Mouse (Mus musculus): ENCODE results near the gene Amfr. TPM values are rescaled to one million over a fixed set of nuclear protein-coding genes. Genes with fewer than 3 reads are reported as not detected.

Gene Amfr
- total RNA-seq, 4 experiments from 2014 or later = 128 to 132 (median 131) TPM

GRCm38 (mm10) chr8:93981679-93982215 lies 30.9 kb downstream of the Amfr start:
- DNase-seq (ENCODE audit: low spot score in 2 of 2) = no peak

- DNase-seq (ENCODE audit: low spot score in 2 of 2) = no peak
Measured at GRCm38 (mm10) chr8:93980141-93980540, 32.5 kb downstream of the Amfr start.

DNA sequence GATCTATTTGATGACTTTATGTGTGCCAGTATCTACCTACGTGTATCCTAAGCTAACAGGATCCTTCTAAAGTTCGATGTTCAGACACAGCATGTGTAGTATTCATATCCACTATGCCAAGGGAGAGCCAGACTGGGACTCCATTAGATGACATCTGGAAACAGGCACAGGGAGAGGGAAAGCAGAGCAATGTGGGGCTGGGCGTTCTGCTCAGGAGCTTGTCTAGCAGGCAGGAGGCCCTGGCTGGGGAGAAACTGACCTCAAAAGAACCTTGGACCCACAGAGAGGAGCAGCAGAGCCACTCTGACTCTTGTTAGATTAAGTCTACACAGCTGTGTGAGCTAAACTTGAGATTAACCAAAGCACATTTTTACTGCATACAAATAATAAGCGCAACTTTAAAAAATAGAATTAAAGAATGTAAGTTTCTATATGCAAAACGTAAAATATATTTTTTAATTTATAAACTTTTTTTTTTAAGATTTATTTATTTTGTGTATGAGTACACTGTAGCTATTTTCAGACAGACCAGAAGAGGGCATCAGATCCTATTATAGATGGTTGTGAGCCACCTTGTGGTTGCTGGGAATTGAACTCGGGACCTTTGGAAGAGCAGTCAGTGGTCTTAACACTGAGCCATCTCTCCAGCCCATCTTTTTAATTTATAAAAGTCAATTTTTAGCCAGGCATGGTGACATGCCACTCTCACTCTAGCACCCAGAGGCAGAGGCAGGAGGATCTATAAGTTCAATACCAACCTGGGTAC lies 36.0 kb downstream of the Amfr start:
- DNase-seq (ENCODE audit: low spot score in 2 of 2) = peak in 1 of 2 experiments; percentile 4

DNA sequence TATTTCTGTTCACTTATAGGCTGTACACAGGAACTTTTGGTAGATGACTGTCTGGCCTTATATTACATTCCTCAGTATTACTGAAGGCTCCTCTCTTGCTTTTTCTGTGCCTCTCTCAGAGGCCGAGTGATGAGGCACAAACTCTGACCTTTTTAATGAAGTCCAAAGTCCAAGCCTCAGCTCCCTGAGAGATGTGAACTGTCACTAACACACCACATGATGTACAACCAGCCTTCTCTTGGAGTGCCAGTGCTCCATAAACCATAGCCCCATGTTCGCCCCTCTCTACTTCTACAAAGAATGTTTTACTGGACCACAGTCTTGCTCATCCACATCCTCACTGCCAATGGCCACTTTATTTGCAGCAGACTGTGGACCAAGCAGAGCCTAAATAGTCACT lies 37.3 kb downstream of the Amfr start:
- peak in 1 of 2 experiments; percentile 4 for DNase-seq (ENCODE audit: low spot score in 2 of 2)

DNA sequence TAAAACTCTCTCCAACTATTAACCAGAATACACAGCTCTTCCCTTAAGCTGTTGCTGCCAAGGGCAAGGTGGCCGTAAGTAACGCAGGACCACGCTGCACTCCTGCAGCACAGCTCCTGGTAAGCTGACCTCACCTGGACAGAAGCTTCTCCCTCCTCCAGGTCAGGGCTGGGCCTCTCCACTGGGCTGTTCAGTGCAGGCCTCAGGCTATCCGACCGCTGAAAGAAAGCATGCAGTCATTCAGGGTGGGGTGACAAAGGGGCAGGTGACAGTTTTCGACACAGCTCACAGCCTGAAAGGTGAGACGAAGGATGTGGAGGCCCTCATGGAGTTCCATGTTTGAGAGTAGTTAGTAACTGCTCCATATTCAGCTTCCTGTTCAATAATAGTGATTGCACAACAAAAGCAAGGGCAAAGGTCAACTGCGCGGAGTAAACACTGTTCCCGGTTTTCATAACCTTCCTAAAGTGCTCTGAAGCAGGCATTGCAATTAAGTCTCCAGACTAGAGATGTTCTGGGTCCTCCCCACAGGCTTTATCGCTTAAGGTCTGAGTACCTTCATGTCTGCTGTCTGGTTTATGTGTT lies 37.9 kb downstream of the Amfr start:
- peak in 1 of 2 experiments; percentile 2 for DNase-seq (ENCODE audit: low spot score in 2 of 2)

- DNase-seq (ENCODE audit: low spot score in 2 of 2) = peak in 1 of 2 experiments; percentile 8
Measured at GRCm38 (mm10) chr8:93973831-93974375, 38.7 kb downstream of the Amfr start.

DNA sequence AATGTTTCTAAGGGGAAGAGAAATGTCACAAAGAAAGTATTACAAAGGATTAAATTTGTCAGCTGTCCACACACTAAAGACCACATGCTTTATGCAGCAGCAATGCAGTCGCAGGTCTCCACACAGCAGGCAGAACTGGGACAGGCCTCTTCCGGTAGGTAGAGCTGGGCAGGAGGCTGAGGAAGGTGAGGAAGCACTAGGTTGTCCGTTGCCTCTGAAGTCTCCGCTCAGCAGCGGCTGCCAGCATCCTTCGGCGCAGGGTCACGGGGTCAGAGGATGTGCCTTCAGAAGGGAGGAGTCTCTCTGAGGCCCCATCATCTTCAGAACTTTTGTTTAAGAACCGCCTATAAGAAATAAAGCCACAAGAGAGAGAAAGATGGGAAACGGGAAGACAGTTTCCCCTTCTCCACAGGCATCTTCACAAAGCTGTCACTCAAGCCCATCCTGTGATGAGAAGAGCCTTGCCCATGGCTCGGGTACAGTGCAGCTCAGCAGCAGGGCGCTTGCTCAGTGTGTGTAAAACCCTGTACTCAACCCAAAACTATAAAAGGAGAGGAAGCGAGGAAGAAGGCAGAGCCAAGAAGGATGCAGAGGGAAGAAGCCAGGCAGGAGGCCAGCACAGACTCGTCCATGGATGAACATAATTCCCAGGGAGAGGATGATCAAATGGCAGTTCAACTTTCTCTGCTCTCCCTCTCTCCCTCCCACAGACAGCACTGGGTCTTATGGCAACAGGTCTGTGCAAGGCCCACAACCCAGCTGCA lies 39.5 kb downstream of the Amfr start:
- DNase-seq (ENCODE audit: low spot score in 2 of 2) = peak in 1 of 2 experiments; percentile 11

GRCm38 (mm10) chr8:93972211-93972610 lies 40.4 kb downstream of the Amfr start:
- DNase-seq (ENCODE audit: low spot score in 2 of 2) = peak in 1 of 2 experiments; percentile 2

GRCm38 (mm10) chr8:93971451-93971850 lies 41.2 kb downstream of the Amfr start:
- peak in 1 of 2 experiments; percentile 7 for DNase-seq (ENCODE audit: low spot score in 2 of 2)

GRCm38 (mm10) chr8:93969626-93970340 lies 42.9 kb downstream of the Amfr start:
- no peak for DNase-seq (ENCODE audit: low spot score in 2 of 2)

- DNase-seq (ENCODE audit: low spot score in 2 of 2) = no peak
Measured at GRCm38 (mm10) chr8:93968293-93968692, 44.3 kb downstream of the Amfr start.

GRCm38 (mm10) chr8:93960909-93961308 lies 51.7 kb downstream of the Amfr start:
- no peak for DNase-seq (ENCODE audit: low spot score in 2 of 2)

- DNase-seq (ENCODE audit: low spot score in 2 of 2) = no peak
Measured at GRCm38 (mm10) chr8:93958402-93958801, 54.2 kb downstream of the Amfr start.

- DNase-seq (ENCODE audit: low spot score in 2 of 2) = no peak
Measured at GRCm38 (mm10) chr8:93952511-93952910, 60.1 kb downstream of the Amfr start.

DNA sequence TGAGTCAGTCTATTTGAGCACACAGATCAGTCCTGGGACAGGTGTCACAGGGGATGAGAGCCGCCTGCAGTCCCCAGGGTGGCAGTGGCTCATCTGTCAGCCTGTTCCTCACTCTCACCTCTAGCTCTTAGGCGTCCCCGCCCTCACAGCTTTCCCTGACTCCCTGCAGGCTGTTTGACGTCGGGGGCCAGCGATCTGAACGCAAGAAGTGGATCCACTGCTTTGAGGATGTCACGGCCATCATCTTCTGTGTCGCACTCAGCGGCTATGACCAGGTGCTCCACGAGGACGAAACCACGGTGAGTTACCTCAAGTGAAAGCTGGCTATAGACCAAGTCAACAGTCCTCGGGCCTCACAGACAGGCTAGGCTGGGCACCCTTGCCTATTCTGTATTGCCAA lies 62.5 kb downstream of the Amfr start:
- DNase-seq (ENCODE audit: low spot score in 2 of 2) = no peak

GRCm38 (mm10) chr8:93946397-93946796 lies 66.2 kb downstream of the Amfr start:
- no peak for DNase-seq (ENCODE audit: low spot score in 2 of 2)

DNA sequence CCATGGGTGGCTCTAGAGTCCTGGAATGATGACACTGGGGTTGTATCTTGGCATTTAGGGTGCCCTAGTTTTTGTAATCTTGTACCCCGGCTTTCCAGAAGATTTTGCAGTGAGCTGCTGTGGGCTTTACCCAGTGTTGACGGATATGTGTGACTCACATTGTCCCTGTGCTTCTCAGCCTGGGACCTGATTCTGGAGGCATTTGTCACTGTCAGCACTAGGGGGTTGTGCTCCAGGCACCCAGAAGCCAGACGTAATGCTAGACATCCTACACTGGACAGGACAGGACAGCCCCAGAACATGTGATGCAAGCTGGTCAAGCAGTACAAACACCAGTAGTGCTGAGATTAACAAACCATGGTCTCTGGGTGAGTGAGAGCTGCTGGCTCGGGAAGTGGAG lies 66.9 kb downstream of the Amfr start:
- DNase-seq (ENCODE audit: low spot score in 2 of 2) = no peak

DNA sequence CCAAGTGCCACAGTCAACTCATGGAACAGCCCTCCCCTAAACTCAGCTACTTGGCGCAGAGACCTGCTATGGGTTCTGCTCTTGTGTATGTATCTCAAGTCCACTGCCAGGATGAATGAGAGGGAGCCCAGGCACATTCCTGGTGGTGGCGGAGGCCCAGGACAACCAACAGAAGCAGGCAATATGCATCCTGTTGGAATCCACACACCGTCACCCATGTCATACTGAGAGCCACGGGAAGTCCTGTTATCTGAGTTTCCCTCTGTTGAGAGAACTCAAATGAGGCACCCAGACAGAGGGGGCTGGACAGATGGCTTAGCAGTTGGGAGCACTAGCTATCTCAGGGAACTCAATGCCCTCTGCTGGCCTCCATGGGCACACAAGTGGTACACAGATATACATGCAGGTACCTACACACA lies 71.0 kb downstream of the Amfr start:
- no peak for DNase-seq (ENCODE audit: low spot score in 2 of 2)

GRCm38 (mm10) chr8:93940542-93941423 lies 71.9 kb downstream of the Amfr start:
- DNase-seq (ENCODE audit: low spot score in 2 of 2) = peak in 1 of 2 experiments; percentile 58

DNA sequence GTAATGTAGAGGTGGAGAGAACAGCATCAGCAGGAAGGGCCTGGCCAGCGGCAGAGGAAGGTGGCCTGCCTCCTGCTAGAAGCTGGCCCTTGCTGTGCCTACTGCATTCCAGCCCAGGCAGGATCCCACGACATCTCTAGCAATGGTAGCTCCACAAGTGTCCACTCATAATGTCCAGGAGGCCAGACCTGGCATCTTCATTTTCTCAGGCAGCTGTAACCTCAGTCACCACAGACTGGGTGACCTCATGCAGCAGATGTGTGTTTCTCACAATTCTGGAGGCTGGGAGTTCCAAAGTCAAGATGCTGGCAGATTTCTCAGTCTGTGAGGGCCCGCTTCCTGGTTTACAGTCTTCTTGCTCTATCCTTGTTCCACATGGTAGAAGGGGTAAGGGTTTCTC lies 74.4 kb downstream of the Amfr start:
- no peak for DNase-seq (ENCODE audit: low spot score in 2 of 2)

All from left cerebral cortex, adult 8-10 months (tissue).